Mouse (Mus musculus) neural tube, postnatal 0 days (tissue): ENCODE results near the gene Lcn12. TPM values are rescaled to one million over a fixed set of nuclear protein-coding genes. Genes with fewer than 3 reads are reported as not detected.

Experiments used
- microRNA-seq: library from miRNA; unstranded; fragments of <30 nt; microRNA quantifications from one replicate; pipeline ENCODE4, GENCODE M21; 2016
- polyA plus RNA-seq: library from polyadenylated mRNA; unstranded; fragments of >200 nt; fragmentation: Nextera tagmentation; extraction: Ambion mirVana; gene quantifications from 2 replicates; pipeline ENCODE4 v1.2.1, GENCODE M21; 2015

Lcn12 gene
- not detected in 2 replicates for polyA plus RNA-seq

DNA sequence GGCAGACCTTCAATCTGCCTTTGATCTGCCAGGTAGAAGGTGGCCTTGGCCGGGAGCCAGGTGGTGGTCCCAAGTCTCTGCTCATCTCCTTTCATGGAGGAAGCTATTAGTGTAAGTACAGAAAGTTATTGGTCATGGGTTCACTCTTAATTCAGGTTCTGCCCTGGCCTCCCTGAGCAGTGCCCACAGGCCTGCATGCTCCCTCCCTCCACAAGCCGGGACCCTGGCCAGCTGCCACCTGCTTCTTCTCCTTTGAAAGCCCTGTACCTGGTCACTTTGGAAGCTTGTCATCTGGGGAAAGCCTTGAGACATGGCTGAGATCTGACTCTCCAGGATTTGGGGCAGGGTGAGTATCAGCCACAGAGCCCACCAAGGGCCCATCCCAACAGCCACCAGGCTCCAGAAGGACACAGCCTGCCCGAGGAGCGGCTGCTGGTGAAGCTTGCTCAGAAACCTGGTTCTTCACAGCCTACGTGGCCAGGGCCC lies at the start of gene Lcn12:
Gene Lcn12, minus strand, starts transcription at position 436 of the 486 bp plus-strand sequence.

DNA sequence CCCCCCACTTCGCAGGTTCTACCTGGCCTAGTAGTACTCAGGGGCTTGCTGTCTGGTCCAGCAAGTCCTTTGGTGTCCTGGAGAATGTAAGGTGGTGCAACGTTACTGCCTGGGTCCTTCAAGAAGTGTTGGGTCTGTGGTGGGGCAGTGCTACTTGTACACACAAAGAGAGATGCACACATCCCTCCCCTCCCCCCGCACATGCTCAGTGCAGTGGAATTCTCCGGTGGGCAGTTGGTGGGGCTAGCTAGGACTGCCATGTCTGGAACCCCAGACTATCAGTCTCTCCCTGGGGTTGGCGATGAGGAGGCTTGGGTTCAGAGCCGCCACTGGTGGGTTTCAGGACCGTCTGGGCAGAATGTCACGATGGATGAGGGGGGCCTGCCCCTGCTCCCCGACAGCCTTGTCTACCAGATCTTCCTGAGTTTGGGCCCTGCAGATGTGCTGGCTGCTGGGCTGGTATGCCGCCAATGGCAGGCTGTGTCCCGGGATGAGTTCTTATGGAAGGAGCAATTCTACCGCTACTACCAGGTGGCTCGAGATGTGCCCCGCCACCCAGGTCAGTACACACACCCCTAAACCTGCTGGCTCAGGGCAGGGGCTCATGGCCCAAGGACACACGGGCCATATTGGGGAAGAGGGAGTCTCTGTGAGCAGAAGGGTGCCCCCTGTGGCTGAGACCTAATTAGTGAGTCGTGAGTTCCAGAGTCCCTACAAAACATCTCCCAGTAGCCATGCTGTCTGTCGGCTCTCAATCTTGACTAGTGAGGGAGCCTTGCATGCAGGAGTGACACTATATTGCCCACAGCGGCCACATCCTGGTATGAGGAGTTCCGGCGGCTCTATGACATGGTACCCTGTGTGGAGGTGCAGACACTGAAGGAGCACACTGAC lies 8.1 kb upstream of the Lcn12 start, which contains the start of gene C8g:
Gene C8g, minus strand, starts transcription at position 127 of the 894 bp plus-strand sequence.

DNA sequence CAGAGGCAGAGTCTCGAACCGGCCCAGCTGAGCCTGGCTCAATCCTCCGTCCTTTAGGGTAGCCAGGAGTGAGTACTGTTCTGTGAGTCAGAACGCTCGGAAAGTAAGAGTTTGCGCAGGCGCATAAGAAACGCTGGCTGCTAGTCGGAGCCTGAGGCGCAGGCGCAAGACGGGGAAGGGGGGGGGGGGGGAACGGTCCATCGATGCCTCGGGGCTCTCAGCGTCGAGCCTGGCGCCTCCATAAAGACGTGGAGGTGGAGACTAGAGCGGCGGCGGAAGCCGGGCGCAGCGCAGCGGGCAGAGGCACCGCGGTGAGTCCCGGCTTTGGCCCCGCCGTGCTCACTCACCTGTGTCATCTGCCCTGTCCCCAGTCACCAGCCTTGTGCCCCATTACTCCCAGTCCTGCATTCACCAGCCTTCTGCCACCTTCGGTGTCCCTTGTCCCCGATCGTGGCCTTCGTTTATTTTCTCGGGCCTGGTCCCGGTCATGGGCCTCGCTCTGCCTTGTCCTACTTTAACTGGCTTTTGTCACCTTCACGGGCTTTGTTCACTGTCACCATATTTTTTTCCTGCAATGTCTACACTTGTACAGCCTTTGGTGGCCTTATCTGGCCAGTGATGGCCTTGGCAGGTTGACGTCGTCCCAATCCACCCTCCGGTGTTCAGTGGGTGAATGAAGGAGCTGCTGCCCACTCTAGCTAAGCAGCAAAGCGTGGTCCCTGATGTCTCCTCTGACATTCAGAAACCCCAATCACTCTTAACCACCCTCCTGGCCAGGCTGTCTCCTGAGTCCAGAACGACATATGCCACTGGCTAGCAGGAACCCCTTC lies 7.1 kb upstream of the Lcn12 start, which contains the start of gene Fbxw5:
Gene Fbxw5, plus strand, starts transcription at position 175 of the 830 bp plus-strand sequence.

GRCm38 (mm10) chr2:25469969-25470368 lies 23.7 kb downstream of the Lcn12 start, which contains the start of gene Ptgds:
Ptgds (minus strand) TSS chr2:25470046.

DNA sequence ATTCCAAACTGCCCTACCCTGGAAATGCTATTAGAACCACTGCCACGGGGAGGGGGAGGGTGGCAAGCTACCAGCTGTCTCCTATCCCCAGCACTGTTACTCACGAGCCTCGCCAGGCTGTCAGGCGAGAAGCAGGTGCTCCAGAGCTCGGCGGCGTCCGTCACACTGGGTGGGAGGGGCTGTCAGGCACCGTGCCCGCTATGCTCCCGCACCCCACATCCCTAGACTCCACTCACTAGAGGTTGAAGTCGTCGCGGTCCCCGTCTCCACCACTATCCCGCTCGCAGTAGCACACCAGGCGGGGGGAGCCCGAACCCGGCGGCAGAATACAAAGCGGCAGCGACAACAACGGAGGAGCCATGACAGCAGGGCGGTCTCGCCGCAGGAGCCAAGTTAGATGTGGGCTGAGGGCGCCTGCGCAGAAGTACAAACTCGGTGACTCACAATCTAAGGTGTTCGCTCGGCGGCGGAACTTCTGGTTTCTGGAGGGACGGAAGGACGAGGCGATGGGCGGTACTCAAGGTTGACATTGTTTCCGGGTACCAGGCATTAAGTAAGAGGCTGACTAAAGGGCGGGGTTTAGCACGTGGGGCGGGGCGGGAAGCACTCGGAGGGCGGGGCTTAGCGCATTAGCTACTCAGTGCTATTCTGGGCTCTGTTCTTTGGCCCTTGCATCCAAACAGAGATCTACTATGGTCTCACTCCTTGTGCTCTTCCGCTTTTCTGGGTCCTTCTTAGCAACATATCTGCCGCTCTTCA lies 33.0 kb downstream of the Lcn12 start, which contains the start of gene Paxx:
Gene Paxx, minus strand, starts transcription at position 544 of the 759 bp plus-strand sequence.

DNA sequence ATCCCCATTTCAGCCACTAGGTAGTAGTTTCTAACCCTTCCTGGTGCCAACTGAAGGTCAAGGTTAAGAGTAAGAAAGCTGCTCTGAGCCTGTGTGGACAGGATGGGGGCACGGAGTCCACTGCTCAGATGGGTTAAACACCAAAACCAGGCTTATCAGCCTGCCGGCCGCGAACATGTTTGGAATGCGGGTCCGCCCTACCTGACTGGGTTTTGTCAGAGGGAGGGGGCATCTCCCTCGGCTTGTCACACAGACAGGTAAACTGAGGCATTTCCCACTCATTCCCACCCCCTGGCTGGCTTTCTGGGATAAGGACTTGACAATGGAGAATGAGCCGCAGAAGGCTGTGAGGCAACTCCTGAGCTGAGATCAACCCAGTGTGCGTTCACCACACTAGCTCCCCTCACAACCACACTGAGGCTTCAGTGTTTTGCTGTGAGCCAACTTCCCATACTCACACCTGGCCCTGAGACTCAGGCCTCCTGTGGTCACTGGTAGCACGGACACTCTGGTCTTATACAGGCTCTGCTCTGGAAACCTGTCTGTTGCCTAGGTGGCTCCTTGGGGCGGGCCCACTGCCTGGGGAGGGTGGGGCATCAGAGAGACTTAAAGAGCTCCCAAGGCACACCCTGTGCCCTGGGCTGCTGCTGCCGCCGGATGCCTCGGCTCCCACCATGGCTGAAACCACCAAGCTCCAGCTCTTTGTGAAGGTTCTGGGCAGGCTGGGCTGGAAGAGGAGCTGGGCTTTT lies 37.3 kb downstream of the Lcn12 start, which contains the start of gene Clic3:
Gene Clic3, plus strand, starts transcription at position 634 of the 749 bp plus-strand sequence.

Small RNAs within 50 kb of the gene (microRNA-seq; reads per million reads assigned to microRNA genes)
- gene Mir3087, result 2.0 reads per million

Other genes with a start within 250 kb of the Lcn12 start
- gene AL732309.1, start 247.0 kb downstream of the Lcn12 start, polyA plus RNA-seq, result 2.6 and 3.2 TPM in 2 replicates
- gene Tmem203, start 238.5 kb downstream of the Lcn12 start, polyA plus RNA-seq, result 23.8 and 25.9 TPM in 2 replicates
- gene Tprn, start 231.3 kb downstream of the Lcn12 start, polyA plus RNA-seq, result 15.4 and 16.4 TPM in 2 replicates
- 166 and 169 TPM in 2 replicates for gene Ssna1, start 221.5 kb downstream of the Lcn12 start, polyA plus RNA-seq
- 86.3 and 90.8 TPM in 2 replicates for gene Anapc2, start 221.4 kb downstream of the Lcn12 start, polyA plus RNA-seq
- 0.34 TPM in 1 of 2 replicates, not detected in the other for gene Tmem210, start 205.8 kb downstream of the Lcn12 start, polyA plus RNA-seq
- gene Lrrc26, start 204.0 kb downstream of the Lcn12 start, polyA plus RNA-seq, result 0.13 and 0.38 TPM in 2 replicates
- 89.6 and 112 TPM in 2 replicates for gene Grin1, start 174.7 kb downstream of the Lcn12 start, polyA plus RNA-seq
- gene Man1b1, start 161.6 kb downstream of the Lcn12 start, polyA plus RNA-seq, result 46.6 and 48.4 TPM in 2 replicates
- 20.6 and 20.9 TPM in 2 replicates for gene Dpp7, start 137.6 kb downstream of the Lcn12 start, polyA plus RNA-seq
- 19.7 and 22.7 TPM in 2 replicates for gene Uap1l1, start 128.2 kb downstream of the Lcn12 start, polyA plus RNA-seq
- 16.8 and 18.2 TPM in 2 replicates for gene Sapcd2, start 121.6 kb downstream of the Lcn12 start, polyA plus RNA-seq
- 15.6 and 17.4 TPM in 2 replicates for gene Entpd2, start 98.0 kb downstream of the Lcn12 start, polyA plus RNA-seq
- 405 and 457 TPM in 2 replicates for gene Npdc1, start 94.6 kb downstream of the Lcn12 start, polyA plus RNA-seq
- 0.30 and 0.41 TPM in 2 replicates for gene Fut7, start 70.6 kb downstream of the Lcn12 start, polyA plus RNA-seq
- gene Abca2, start 65.2 kb downstream of the Lcn12 start, polyA plus RNA-seq, result 11.5 and 17.0 TPM in 2 replicates
- 1.3 and 1.8 TPM in 2 replicates for gene Clic3, start 37.1 kb downstream of the Lcn12 start, polyA plus RNA-seq
- gene Paxx, start 32.8 kb downstream of the Lcn12 start, polyA plus RNA-seq, result 131 and 140 TPM in 2 replicates
- 1,109 and 2,669 TPM in 2 replicates for gene Ptgds, start 23.9 kb downstream of the Lcn12 start, polyA plus RNA-seq
- gene Fbxw5, start 6.8 kb upstream of the Lcn12 start, polyA plus RNA-seq, result 103 and 115 TPM in 2 replicates
- 6.2 TPM in 2 replicates for gene C8g, start 7.8 kb upstream of the Lcn12 start, polyA plus RNA-seq
- 11.9 and 12.1 TPM in 2 replicates for gene Traf2, start 53.0 kb upstream of the Lcn12 start, polyA plus RNA-seq
- gene Edf1, start 63.9 kb upstream of the Lcn12 start, polyA plus RNA-seq, result 403 and 421 TPM in 2 replicates
- gene Mamdc4, start 80.9 kb upstream of the Lcn12 start, polyA plus RNA-seq, result 1.0 and 3.1 TPM in 2 replicates
- gene Phpt1, start 81.3 kb upstream of the Lcn12 start, polyA plus RNA-seq, result 251 and 258 TPM in 2 replicates
- gene Ajm1, start 87.8 kb upstream of the Lcn12 start, polyA plus RNA-seq, result 20.4 and 21.5 TPM in 2 replicates
- gene Rabl6, start 114.6 kb upstream of the Lcn12 start, polyA plus RNA-seq, result 56.5 and 61.3 TPM in 2 replicates
- gene Ccdc183, start 123.8 kb upstream of the Lcn12 start, polyA plus RNA-seq, result 0.45 and 0.50 TPM in 2 replicates
- gene Tmem141, start 128.1 kb upstream of the Lcn12 start, polyA plus RNA-seq, result 63.4 and 65.7 TPM in 2 replicates
- gene Fcna, start 134.1 kb upstream of the Lcn12 start, polyA plus RNA-seq, result 13.4 and 13.6 TPM in 2 replicates
- not detected in 2 replicates for gene Lcn8, start 159.2 kb upstream of the Lcn12 start, polyA plus RNA-seq
- gene Lcn5, start 164.0 kb upstream of the Lcn12 start, polyA plus RNA-seq, result not detected in 2 replicates
- not detected in 2 replicates for gene Lcn6, start 182.9 kb upstream of the Lcn12 start, polyA plus RNA-seq
- gene Lcn10, start 188.8 kb upstream of the Lcn12 start, polyA plus RNA-seq, result not detected in 2 replicates
- not detected in 2 replicates for gene Obp2a, start 206.1 kb upstream of the Lcn12 start, polyA plus RNA-seq
- gene Bmyc, start 212.8 kb upstream of the Lcn12 start, polyA plus RNA-seq, result 259 and 263 TPM in 2 replicates
- not detected in 2 replicates for gene Obp2b, start 243.1 kb upstream of the Lcn12 start, polyA plus RNA-seq